Mouse (Mus musculus): Measurements from ENCODE around the gene Gatm. TPM values are rescaled to one million over a fixed set of nuclear protein-coding genes. Genes with fewer than 3 reads are reported as not detected.

The Gatm gene
- polyA plus RNA-seq, 1 experiment from 2014 or later = 7.2 TPM

DNA sequence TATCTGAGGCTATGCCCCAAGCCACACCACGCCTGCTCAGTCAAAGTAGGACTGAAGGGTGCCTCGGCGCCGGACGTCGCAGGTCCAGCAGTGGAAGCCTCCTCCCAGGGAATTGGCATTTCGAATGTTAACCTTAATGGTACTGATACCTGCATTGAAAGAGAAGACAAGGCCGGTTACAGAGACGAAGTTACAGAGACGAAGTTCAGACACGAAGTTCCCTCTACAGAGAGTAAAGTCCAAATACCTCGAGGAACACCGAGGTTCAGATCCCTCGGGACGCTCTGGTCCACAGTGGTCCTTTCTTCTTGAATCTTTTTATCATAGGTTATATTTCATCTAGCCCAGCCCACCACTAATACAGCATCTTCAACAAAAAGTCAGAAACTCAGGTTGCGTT, 15.6 kb downstream of the Gatm start:
- Histone ChIP-seq H3K27me3 (replicated peaks; ENCODE audit: low read depth, poor library complexity, severe bottlenecking) (no peaks in the 10 kb centered on the region), H3K4me3 (no peak overlapping the region), H3K4me1 (no peaks in the 10 kb centered on the region), H3K9me3 (no peaks in the 10 kb centered on the region), H3K27ac (replicated peaks) (no peak overlapping the region), H3K36me3 (replicated peaks) (no peaks in the 10 kb centered on the region)
- 92% methylated on average over 16 of the region's 16 CpGs for whole genome bisulfite sequencing
- no peak for DNase-seq (ENCODE audit: low spot score)

DNA sequence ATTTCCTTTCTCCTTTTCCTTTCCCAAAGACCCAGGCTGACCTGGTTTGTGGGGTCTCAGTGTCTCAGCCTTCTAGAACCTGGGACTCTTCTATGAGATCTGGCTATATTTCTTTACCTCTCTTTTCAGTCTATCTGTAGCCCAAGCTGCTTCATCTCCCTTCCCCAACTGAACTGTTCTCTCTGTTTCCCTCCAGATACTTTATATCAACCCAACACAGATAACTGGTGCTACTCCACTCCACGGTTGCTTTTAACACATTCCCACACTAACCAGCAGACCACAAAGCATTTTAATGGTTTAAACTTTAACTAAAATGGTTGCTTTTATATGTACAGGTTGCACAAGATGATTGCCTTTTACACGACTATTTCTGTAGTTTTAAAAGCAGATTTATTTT, 19.9 kb downstream of the Gatm start:
- 72% methylated on average over 2 of the region's 2 CpGs for WGBS
- H3K27me3 ChIP-seq (replicated peaks; ENCODE audit: low read depth, poor library complexity, severe bottlenecking) = no peaks in the 10 kb centered on the region

DNA sequence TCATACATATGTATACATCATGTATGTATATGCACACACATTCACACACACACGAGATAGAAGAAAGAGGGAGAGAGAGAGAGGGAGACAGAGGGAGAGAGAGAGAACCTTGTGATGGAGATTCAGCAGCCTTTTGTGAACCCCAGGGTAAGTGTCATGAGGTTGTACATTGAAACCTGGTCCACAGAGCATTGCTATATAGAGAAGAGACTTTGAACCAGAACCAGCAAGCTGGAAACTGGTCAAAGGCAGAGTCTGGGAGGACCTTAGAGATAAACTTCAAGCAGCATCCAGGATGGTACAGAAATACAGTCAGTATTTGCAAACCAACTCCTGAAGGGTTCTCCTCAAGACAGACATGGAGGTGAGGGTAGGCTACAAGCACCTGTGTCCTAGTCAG, 20.8 kb downstream of the Gatm start:
- no peak for DNase-seq (ENCODE audit: low spot score)
- WGBS = 69% methylated on average over 1 of the region's 1 CpGs

More for the DNA sequence above, 19.9 kb downstream of the Gatm start:
- Histone ChIP-seq H3K27ac (replicated peaks) (no peak overlapping the region), H3K4me3 (no peak overlapping the region), H3K4me1 (no peaks in the 10 kb centered on the region), H3K9me3 (no peaks in the 10 kb centered on the region), H3K36me3 (replicated peaks) (no peaks in the 10 kb centered on the region)
- DNase-seq (ENCODE audit: low spot score) = no peak

DNA sequence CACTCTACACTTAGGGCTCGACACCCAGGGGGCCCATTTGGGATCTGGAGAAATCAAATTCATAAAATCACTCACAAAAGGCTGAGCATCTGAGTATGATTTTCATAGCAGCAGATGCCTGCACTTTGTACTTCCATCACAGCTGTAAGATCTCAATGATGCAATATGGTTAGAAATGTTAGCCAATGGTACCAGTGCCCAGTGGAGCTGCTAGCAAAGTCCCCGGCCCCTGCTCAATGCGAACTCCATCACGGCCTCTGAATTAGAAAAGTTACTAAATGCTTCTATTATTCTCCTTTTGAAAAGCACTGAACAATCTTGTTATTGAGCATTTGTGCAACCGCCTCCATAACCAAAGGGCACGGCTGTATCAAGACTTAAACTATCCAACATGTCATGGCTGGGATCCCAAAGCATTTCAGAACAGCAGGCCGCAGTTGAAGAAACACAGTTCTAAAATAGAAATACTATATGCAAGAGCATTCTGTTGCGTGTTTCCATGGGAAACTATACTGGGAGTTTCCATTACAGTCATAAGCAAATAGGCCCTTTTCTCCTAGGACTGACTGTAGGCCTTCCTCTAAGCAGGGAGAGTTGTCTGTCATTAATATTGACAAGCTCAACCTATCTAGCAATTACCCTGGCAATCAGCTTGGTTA, 23.1 kb downstream of the Gatm start:
- H3K27me3 ChIP-seq (replicated peaks; ENCODE audit: low read depth, poor library complexity, severe bottlenecking) = no peaks in the 10 kb centered on the region
- H3K4me1 ChIP-seq = no peaks in the 10 kb centered on the region
- 86% methylated on average over 8 of the region's 8 CpGs for WGBS
- no peak overlapping the region for H3K27ac ChIP-seq (replicated peaks)
- no peak overlapping the region for H3K4me3 ChIP-seq
- no peak for DNase-seq (ENCODE audit: low spot score)
- H3K36me3 ChIP-seq (replicated peaks) = no peaks in the 10 kb centered on the region
- H3K9me3 ChIP-seq = no peaks in the 10 kb centered on the region

More for the DNA sequence above, 20.8 kb downstream of the Gatm start:
- Histone ChIP-seq H3K9me3 (no peaks in the 10 kb centered on the region), H3K36me3 (replicated peaks) (no peaks in the 10 kb centered on the region), H3K4me1 (no peaks in the 10 kb centered on the region), H3K27ac (replicated peaks) (no peak overlapping the region), H3K4me3 (no peak overlapping the region), H3K27me3 (replicated peaks; ENCODE audit: low read depth, poor library complexity, severe bottlenecking) (no peaks in the 10 kb centered on the region)

DNA sequence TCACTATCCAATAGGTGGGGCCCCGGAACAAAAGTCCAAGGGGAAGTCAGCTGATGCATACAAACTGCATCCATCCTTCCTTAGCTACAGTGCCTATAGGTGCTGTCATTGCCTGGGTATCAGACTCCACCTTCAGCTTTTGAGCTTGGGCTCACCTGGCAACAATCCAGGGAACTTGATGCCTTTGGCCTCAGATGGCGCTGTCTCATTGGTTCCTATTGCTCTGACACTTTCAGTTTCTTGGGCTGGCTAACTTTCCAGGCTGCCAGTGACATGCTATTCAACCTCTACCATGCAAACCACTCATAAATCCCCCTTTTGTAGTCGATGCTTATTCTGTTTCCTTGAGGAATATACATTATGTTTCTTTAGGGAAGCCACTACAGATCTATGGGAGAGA, 24.8 kb downstream of the Gatm start:
- H3K27ac ChIP-seq (replicated peaks) = no peak overlapping the region
- H3K4me1 ChIP-seq = no peaks in the 10 kb centered on the region

DNA sequence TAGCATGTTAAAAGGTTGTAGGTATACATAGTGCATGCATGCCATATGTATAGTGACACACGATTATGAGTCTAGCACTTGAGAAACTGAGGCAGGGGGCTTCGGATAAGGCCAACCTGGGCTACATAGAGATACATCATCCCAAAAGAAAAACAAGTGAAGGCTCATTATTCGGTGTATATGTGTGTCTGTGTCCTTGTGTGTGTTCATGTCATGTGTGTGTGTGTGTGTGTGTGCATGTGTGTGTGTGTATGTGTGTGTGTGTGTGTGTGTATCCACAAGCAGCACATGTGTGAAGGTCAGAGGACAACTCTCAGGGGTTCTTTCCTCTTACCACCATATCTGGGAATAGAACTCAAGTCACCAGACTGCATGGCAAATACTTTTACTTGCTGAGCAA, 28.8 kb downstream of the Gatm start:
- no peaks in the 10 kb centered on the region for H3K27me3 ChIP-seq (replicated peaks; ENCODE audit: low read depth, poor library complexity, severe bottlenecking)
- WGBS = 95% methylated on average over 3 of the region's 3 CpGs

More for the DNA sequence above, 24.8 kb downstream of the Gatm start:
- 66% methylated on average over 3 of the region's 3 CpGs for WGBS
- no peaks in the 10 kb centered on the region for H3K9me3 ChIP-seq
- no peak overlapping the region for H3K4me3 ChIP-seq
- no peaks in the 10 kb centered on the region for H3K36me3 ChIP-seq (replicated peaks)
- H3K27me3 ChIP-seq (replicated peaks; ENCODE audit: low read depth, poor library complexity, severe bottlenecking) = no peaks in the 10 kb centered on the region
- DNase-seq (ENCODE audit: low spot score) = no peak

DNA sequence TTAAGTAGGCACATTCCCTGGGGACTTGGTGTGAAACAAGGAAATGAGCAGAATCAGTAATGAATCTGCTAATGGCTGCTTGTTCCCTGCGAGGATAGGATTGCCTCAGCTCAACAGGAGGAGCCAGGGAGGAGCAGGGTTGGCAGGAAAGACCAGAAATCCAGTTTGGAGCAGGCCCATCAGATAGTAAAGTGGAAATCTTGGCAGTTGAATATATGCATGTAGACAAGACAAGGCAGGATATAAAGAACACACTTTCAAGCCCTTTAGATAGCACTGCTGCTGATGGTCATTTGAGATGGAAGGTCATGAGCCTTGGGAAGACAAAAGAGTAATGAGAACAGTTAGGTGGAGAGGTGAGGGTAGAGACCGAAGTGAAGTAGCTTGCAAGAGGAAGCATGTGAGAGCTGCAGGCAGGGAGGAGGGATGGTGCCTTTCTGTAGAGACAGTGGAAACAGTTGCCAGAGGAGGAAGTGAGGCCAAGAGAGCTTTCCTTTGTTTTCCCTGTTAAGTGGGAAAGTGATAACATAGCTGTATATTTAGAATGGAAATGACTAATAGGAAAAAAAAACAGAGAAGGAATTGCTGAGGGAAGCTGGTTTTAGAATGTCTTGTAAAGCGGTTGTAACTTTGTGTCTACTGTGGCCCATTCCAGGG, 29.6 kb downstream of the Gatm start:
- no peaks in the 10 kb centered on the region for H3K27me3 ChIP-seq (replicated peaks; ENCODE audit: low read depth, poor library complexity, severe bottlenecking)
- peaks cover 3% of the 10 kb centered on the region; the same call in 1 of the 2 replicates for H3K4me1 ChIP-seq
- H3K4me3 ChIP-seq = no peak overlapping the region
- H3K27ac ChIP-seq (replicated peaks) = no peak overlapping the region
- WGBS = 73% methylated on average over 3 of the region's 3 CpGs
- no peaks in the 10 kb centered on the region for H3K36me3 ChIP-seq (replicated peaks)
- H3K9me3 ChIP-seq = no peaks in the 10 kb centered on the region
- no peak for DNase-seq (ENCODE audit: low spot score)

More for the DNA sequence above, 28.8 kb downstream of the Gatm start:
- no peak for DNase-seq (ENCODE audit: low spot score)
- Histone ChIP-seq H3K36me3 (replicated peaks) (no peaks in the 10 kb centered on the region), H3K27ac (replicated peaks) (no peak overlapping the region), H3K4me3 (no peak overlapping the region), H3K9me3 (no peaks in the 10 kb centered on the region), H3K4me1 (no peaks in the 10 kb centered on the region)

DNA sequence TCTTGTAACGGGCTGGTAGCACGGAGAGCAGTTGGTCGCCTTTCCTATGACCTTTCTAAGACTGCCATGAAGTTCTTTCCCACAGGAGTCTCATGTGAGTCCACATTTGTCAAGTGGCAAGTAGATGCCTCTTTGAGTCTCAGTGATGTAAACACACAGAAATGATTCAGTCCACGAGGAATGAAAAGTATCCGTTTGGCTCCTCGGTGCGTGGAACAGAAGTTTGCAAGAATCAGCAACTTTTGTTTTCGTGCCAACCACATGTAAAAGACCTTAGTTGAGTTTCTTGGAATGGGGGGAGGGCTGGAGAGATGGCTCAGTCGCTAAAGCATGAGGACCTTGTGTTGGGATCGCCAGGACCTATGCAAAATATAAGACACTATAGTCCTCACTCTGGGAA, 30.7 kb downstream of the Gatm start:
- no peaks in the 10 kb centered on the region for H3K27me3 ChIP-seq (replicated peaks; ENCODE audit: low read depth, poor library complexity, severe bottlenecking)
- H3K36me3 ChIP-seq (replicated peaks) = no peaks in the 10 kb centered on the region
- H3K4me1 ChIP-seq = peaks cover 6% of the 10 kb centered on the region; the same call in 1 of the 2 replicates
- WGBS = 80% methylated on average over 10 of the region's 10 CpGs
- H3K4me3 ChIP-seq = no peak overlapping the region
- no peak for DNase-seq (ENCODE audit: low spot score)
- H3K27ac ChIP-seq (replicated peaks) = no peak overlapping the region
- H3K9me3 ChIP-seq = no peaks in the 10 kb centered on the region

DNA sequence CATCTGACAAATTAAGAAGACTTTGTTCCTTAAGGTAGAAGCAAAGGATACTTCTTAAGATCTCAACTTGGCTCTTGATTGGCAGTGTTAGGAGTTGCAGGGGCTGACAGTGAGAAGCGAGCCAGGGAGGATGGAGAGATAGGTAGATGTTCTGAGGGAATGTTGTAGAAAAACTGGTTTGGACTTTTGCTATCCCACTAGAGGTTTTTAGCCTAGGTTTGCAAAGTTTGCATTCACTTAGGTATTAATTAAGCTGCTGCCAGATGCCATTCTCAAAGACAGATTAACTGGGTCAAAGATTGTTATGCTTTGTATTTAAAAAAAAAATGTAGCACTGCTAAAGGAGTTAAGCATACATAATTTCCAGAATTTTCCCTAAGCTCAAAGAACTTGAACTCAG, 33.8 kb downstream of the Gatm start:
- no peaks in the 10 kb centered on the region for H3K36me3 ChIP-seq (replicated peaks)

DNA sequence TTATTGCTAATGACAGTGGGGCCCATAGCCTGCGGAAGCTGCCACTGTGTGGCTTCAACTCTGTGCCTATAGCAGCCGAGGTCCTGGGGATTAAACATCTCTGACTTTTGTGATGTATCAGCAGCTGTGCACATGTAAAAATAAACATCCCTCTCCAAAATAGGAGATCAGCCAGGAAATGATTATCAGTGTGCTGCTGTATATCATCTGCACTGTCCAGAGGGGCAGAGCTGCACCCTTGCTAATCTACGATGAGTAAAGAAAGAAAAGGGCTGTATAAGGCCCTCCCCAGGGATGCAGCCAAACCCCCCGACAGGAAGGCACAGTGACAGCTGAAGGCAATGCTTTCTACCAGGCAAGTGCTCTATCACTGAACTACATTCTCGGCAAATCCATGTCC, 34.8 kb downstream of the Gatm start:
- no peak overlapping the region for H3K4me3 ChIP-seq
- H3K27me3 ChIP-seq (replicated peaks; ENCODE audit: low read depth, poor library complexity, severe bottlenecking) = no peaks in the 10 kb centered on the region
- 53% methylated on average over 5 of the region's 5 CpGs for WGBS
- no peak overlapping the region for H3K27ac ChIP-seq (replicated peaks)
- H3K36me3 ChIP-seq (replicated peaks) = no peaks in the 10 kb centered on the region
- no peak for DNase-seq (ENCODE audit: low spot score)
- H3K9me3 ChIP-seq = no peaks in the 10 kb centered on the region
- H3K4me1 ChIP-seq = peaks cover 6% of the 10 kb centered on the region; the same call in 1 of the 2 replicates

More for the DNA sequence above, 33.8 kb downstream of the Gatm start:
- DNase-seq (ENCODE audit: low spot score) = no peak
- H3K4me3 ChIP-seq = no peak overlapping the region
- no peaks in the 10 kb centered on the region for H3K9me3 ChIP-seq
- no peaks in the 10 kb centered on the region for H3K27me3 ChIP-seq (replicated peaks; ENCODE audit: low read depth, poor library complexity, severe bottlenecking)
- H3K4me1 ChIP-seq = peaks cover 6% of the 10 kb centered on the region; the same call in 1 of the 2 replicates
- 77% methylated on average over 1 of the region's 1 CpGs for WGBS
- H3K27ac ChIP-seq (replicated peaks) = no peak overlapping the region

DNA sequence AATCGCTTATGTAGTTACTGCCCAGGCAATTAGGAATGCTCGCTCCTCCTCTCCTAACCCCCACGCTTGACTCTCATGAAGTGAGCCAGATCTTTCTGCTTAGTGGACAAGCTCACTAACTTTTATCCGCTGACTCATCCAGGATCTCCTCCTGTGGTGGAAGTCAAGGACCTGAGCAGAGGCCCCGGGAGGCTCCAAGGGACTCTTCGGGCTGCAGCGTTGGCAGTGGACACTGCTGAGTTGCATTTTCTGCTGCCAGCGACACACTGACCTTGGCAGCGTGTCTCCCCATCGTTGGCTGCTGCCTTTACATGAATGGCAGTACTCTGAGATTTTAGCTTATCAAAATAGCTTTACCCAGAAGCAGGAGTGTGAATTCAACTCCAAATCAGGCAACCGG, 35.6 kb downstream of the Gatm start:
- DNase-seq (ENCODE audit: low spot score) = no peak
- Histone ChIP-seq H3K36me3 (replicated peaks) (no peaks in the 10 kb centered on the region), H3K27me3 (replicated peaks; ENCODE audit: low read depth, poor library complexity, severe bottlenecking) (no peaks in the 10 kb centered on the region), H3K27ac (replicated peaks) (no peak overlapping the region), H3K4me1 (peaks cover 6% of the 10 kb centered on the region; the same call in 1 of the 2 replicates), H3K4me3 (no peak overlapping the region), H3K9me3 (no peaks in the 10 kb centered on the region)
- 81% methylated on average over 11 of the region's 11 CpGs for WGBS

DNA sequence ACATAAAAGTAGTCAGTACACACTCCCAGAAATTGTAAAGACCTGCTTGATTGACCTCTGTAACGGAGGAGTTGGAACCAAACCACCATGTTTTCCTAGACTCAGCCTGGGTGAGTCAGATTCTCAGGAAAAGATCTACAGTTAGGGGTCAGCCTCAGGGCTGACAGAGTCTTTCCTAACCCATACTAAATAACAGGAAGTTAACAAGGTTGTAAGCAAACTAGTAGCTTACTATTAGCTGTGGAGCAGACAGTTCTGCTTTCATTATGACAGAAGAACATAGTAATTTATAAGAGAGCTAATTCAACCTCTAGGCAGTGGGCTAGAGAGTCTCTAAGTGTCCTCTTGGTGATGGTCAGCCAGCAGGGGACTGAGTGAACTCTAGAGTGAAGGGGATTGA, 38.7 kb downstream of the Gatm start:
- Histone ChIP-seq H3K36me3 (replicated peaks) (no peaks in the 10 kb centered on the region), H3K4me1 (peaks cover 6% of the 10 kb centered on the region; the same call in 1 of the 2 replicates)
- no peak for DNase-seq (ENCODE audit: low spot score)

DNA sequence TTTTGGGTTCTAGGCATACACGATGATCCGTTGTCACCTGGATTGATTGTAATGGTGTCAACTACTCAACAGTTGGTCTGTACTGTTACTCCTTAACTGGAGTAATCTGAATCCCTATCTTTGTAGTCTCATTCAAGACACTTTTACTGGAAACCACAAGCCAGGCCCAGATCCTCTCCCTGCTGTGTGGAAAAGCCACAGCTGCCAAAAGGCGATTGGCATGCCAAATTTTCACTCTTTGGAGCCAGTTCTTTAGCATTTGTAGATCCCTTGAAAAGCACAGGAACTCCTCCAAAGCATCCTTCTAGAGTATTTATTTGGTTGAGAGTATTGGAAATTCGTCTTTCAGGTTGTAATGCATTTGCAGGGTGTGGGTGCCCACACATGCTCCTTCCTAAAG, 39.8 kb downstream of the Gatm start:
- peaks cover 2% of the 10 kb centered on the region; the same call in 1 of the 2 replicates for H3K4me1 ChIP-seq
- H3K9me3 ChIP-seq = no peaks in the 10 kb centered on the region
- no peak overlapping the region for H3K4me3 ChIP-seq
- H3K27ac ChIP-seq (replicated peaks) = no peak overlapping the region
- no peaks in the 10 kb centered on the region for H3K27me3 ChIP-seq (replicated peaks; ENCODE audit: low read depth, poor library complexity, severe bottlenecking)
- WGBS = 84% methylated on average over 4 of the region's 4 CpGs
- no peak for DNase-seq (ENCODE audit: low spot score)
- H3K36me3 ChIP-seq (replicated peaks) = no peaks in the 10 kb centered on the region

More for the DNA sequence above, 38.7 kb downstream of the Gatm start:
- Histone ChIP-seq H3K4me3 (no peak overlapping the region), H3K9me3 (no peaks in the 10 kb centered on the region), H3K27ac (replicated peaks) (no peak overlapping the region), H3K27me3 (replicated peaks; ENCODE audit: low read depth, poor library complexity, severe bottlenecking) (no peaks in the 10 kb centered on the region)
- WGBS = 87% methylated on average over 1 of the region's 1 CpGs

Data from embryonic facial prominence, embryonic 10.5 days (tissue).